Mouse (Mus musculus) E14TG2a.4 (cell line): ENCODE results near the gene Dapk1.

Experiments used
- CTCF ChIP-seq: conservative IDR thresholded peaks from 2 replicates; pipeline ENCODE4 v1.5.1; 2014; ENCODE audit warnings: low read length
- NANOG ChIP-seq: IDR thresholded peaks from 2 replicates; pipeline ENCODE4 v1.6.1; 2014; ENCODE audit warnings: borderline replicate concordance, low read length, mixed read lengths
- POU5F1 ChIP-seq: IDR thresholded peaks from 2 replicates; pipeline ENCODE4 v1.6.1; 2014; ENCODE audit warnings: low read length, borderline replicate concordance

DNA sequence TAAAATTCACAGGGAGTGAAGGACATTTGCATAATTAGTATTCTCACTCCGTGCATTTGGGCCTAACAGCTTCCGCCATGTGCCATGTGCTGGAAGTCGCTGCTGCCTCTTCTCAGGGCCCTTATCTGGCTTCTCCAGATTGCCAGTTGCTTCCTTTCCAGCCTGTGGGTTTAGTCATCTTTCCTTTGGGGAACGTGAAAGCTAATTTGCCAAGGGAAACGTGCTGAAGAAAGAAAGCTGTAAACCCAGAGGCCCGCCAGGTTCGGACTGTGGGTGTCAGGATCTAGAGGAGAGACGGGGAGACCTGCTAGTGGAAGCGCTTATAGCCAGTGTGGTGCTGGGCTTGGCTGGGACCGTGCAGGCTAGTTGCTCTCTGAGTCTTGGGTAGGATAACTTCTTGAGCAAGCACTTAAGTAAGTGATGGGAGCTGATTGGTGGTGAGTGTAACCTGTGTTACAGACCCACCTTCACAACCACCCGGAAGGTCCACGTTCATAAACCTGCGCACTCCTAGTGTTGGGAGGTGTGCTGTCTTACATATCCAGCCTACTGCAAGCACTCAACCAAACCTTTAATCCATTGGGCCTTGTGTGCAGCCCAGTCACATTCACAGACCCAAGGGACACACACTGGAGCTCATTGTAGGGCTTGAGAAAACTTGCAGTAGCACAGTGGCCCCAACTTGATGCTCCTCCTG is 141.8 kb downstream of the Dapk1 start:
- TF ChIP-seq CTCF = no peak
- TF ChIP-seq POU5F1 = no peak
- TF ChIP-seq NANOG = no peak
